Mouse (Mus musculus): ENCODE data around the gene Hist1h3h. TPM values are rescaled to one million over a fixed set of nuclear protein-coding genes. Genes with fewer than 3 reads are reported as not detected.
"Not testable (repeated sequence)": the region's sequence is repeated elsewhere in the genome, so short reads cannot be mapped to it uniquely, and the experiment has no call there.

The Hist1h3h gene
- polyA plus RNA-seq, 1 experiment: 8.6 TPM

- TF ChIP-seq POLR2A (IDR thresholded peaks at IDR 0.05; ENCODE audit: borderline replicate concordance, extremely low read depth, low read depth, low read length) (no peak), CTCF (IDR thresholded peaks at IDR 0.05; ENCODE audit: insufficient read depth, low read length) (no peak)
- Histone ChIP-seq H3K4me3 (replicated peaks; ENCODE audit: extremely low read depth, low read depth, low read length) (no peak overlapping the region), H3K4me1 (ENCODE audit: control insufficient read depth, insufficient read depth, low read length) (peaks cover 5% of the 10 kb centered on the region)
- DNase-seq: no peak
- WGBS: 47% methylated on average over 5 of the region's 5 CpGs
These were observed 5.8 kb downstream of the Hist1h3h start for GRCm38 (mm10) chr13:21722993-21723836.

- no peak for DNase-seq
- H3K4me3 ChIP-seq (replicated peaks; ENCODE audit: extremely low read depth, low read depth, low read length): no peak overlapping the region
- TF ChIP-seq POLR2A (IDR thresholded peaks at IDR 0.05; ENCODE audit: borderline replicate concordance, extremely low read depth, low read depth, low read length): no peak
- no peak for TF ChIP-seq CTCF (IDR thresholded peaks at IDR 0.05; ENCODE audit: insufficient read depth, low read length)
- no peaks in the 10 kb centered on the region for H3K4me1 ChIP-seq (ENCODE audit: control insufficient read depth, insufficient read depth, low read length)
- 57% methylated on average over 11 of the region's 11 CpGs for WGBS
These were observed 10.6 kb downstream of the Hist1h3h start for GRCm38 (mm10) chr13:21727948-21728572.

GRCm38 (mm10) chr13:21729544-21729943 is 12.1 kb downstream of the Hist1h3h start:
- no peak overlapping the region for H3K4me3 ChIP-seq (replicated peaks; ENCODE audit: extremely low read depth, low read depth, low read length)
- no peak for TF ChIP-seq CTCF (IDR thresholded peaks at IDR 0.05; ENCODE audit: insufficient read depth, low read length)
- TF ChIP-seq POLR2A (IDR thresholded peaks at IDR 0.05; ENCODE audit: borderline replicate concordance, extremely low read depth, low read depth, low read length): no peak
- no peak for DNase-seq
- WGBS: 65% methylated on average over 1 of the region's 1 CpGs
- no peaks in the 10 kb centered on the region for H3K4me1 ChIP-seq (ENCODE audit: control insufficient read depth, insufficient read depth, low read length)

- TF ChIP-seq POLR2A (IDR thresholded peaks at IDR 0.05; ENCODE audit: borderline replicate concordance, extremely low read depth, low read depth, low read length): no peak
- no peak for TF ChIP-seq CTCF (IDR thresholded peaks at IDR 0.05; ENCODE audit: insufficient read depth, low read length)
- no peak for DNase-seq
- no peak overlapping the region for H3K4me3 ChIP-seq (replicated peaks; ENCODE audit: extremely low read depth, low read depth, low read length)
- WGBS: 85% methylated on average over 5 of the region's 5 CpGs
- no peaks in the 10 kb centered on the region for H3K4me1 ChIP-seq (ENCODE audit: control insufficient read depth, insufficient read depth, low read length)
These were observed 16.0 kb downstream of the Hist1h3h start for GRCm38 (mm10) chr13:21733466-21733865.

GRCm38 (mm10) chr13:21734010-21734905 is 16.8 kb downstream of the Hist1h3h start:
- Histone ChIP-seq H3K4me3 (replicated peaks; ENCODE audit: extremely low read depth, low read depth, low read length) (peak overlapping the region; percentile 57), H3K4me1 (ENCODE audit: control insufficient read depth, insufficient read depth, low read length) (no peaks in the 10 kb centered on the region)
- peak; percentile 61 for DNase-seq
- WGBS: under 1% methylated on average over 21 of the region's 21 CpGs
- no peak for TF ChIP-seq POLR2A (IDR thresholded peaks at IDR 0.05; ENCODE audit: borderline replicate concordance, extremely low read depth, low read depth, low read length)
- TF ChIP-seq CTCF (IDR thresholded peaks at IDR 0.05; ENCODE audit: insufficient read depth, low read length): peak; percentile 84

- not testable (repeated sequence) for H3K4me1 ChIP-seq (ENCODE audit: control insufficient read depth, insufficient read depth, low read length)
- peak within 1 kb of the TSS; percentile 57 for H3K4me3 ChIP-seq (replicated peaks; ENCODE audit: extremely low read depth, low read depth, low read length)
- TF ChIP-seq POLR2A (IDR thresholded peaks at IDR 0.05; ENCODE audit: borderline replicate concordance, extremely low read depth, low read depth, low read length): peak; percentile 74; the same call in 1 of the 2 replicates
- under 1% methylated on average over 48 of the region's 56 CpGs for WGBS
- peak; percentile 56 for DNase-seq
These were observed 17.7 kb downstream of the Hist1h3h start, which contains the start of gene Hist1h4j for GRCm38 (mm10) chr13:21734906-21735767. Gene Hist1h4j, plus strand, starts transcription at chr13:21735064.

GRCm38 (mm10) chr13:21745006-21745405 is 27.5 kb downstream of the Hist1h3h start:
- TF ChIP-seq POLR2A (IDR thresholded peaks at IDR 0.05; ENCODE audit: borderline replicate concordance, extremely low read depth, low read depth, low read length) (no peak), CTCF (IDR thresholded peaks at IDR 0.05; ENCODE audit: insufficient read depth, low read length) (no peak)
- WGBS: 66% methylated on average over 1 of the region's 1 CpGs
- H3K4me3 ChIP-seq (replicated peaks; ENCODE audit: extremely low read depth, low read depth, low read length): no peak overlapping the region
- H3K4me1 ChIP-seq (ENCODE audit: control insufficient read depth, insufficient read depth, low read length): peaks cover 5% of the 10 kb centered on the region; the same call in 1 of the 2 replicates
- DNase-seq: no peak

- TF ChIP-seq CTCF (IDR thresholded peaks at IDR 0.05; ENCODE audit: insufficient read depth, low read length) (no peak), POLR2A (IDR thresholded peaks at IDR 0.05; ENCODE audit: borderline replicate concordance, extremely low read depth, low read depth, low read length) (no peak)
These were observed 32.1 kb downstream of the Hist1h3h start for GRCm38 (mm10) chr13:21749387-21750158.

More at GRCm38 (mm10) chr13:21749387-21750158, 32.1 kb downstream of the Hist1h3h start:
- Histone ChIP-seq H3K4me1 (ENCODE audit: control insufficient read depth, insufficient read depth, low read length) (peaks cover 7% of the 10 kb centered on the region), H3K4me3 (replicated peaks; ENCODE audit: extremely low read depth, low read depth, low read length) (peak overlapping the region; percentile 41)
- 9% methylated on average over 5 of the region's 5 CpGs for WGBS
- DNase-seq: no peak

Measured in lung, adult 2 months (tissue).